Mouse (Mus musculus) R1 (cell line): ENCODE results near the gene Arhgdia.

Experiments used
- DNase-seq: peaks from one replicate; pipeline ENCODE4 v3.0.0-alpha.2; 2018; ENCODE audit warnings: low read depth, low spot score

The Arhgdia gene

GRCm38 (mm10) chr11:120581490-120582267, at the start of gene Arhgdia:
Arhgdia (minus strand) TSS chr11:120581624.
- DNase-seq = peak; percentile 81

GRCm38 (mm10) chr11:120630401-120630871, 49.0 kb upstream of the Arhgdia start:
- DNase-seq = no peak

GRCm38 (mm10) chr11:120629911-120630310, 48.5 kb upstream of the Arhgdia start:
- DNase-seq = peak; percentile 50

- peak; percentile 47 for DNase-seq
Measured at GRCm38 (mm10) chr11:120629341-120629730, 47.9 kb upstream of the Arhgdia start.

- DNase-seq = no peak
Measured at GRCm38 (mm10) chr11:120628601-120629340, 47.3 kb upstream of the Arhgdia start.

- DNase-seq = peak; percentile 70
Measured at GRCm38 (mm10) chr11:120627468-120628300, 46.3 kb upstream of the Arhgdia start.

GRCm38 (mm10) chr11:120626785-120627467, 45.5 kb upstream of the Arhgdia start:
- no peak for DNase-seq

- DNase-seq = no peak
Measured at GRCm38 (mm10) chr11:120625152-120625775, 43.8 kb upstream of the Arhgdia start, which contains the start of gene Sirt7. Sirt7 (minus strand) TSS chr11:120625240.

- peak; percentile 92 for DNase-seq
Measured at GRCm38 (mm10) chr11:120624680-120625111, 43.3 kb upstream of the Arhgdia start.

- peak; percentile 89 for DNase-seq
Measured at GRCm38 (mm10) chr11:120623961-120624679, 42.7 kb upstream of the Arhgdia start.

GRCm38 (mm10) chr11:120622805-120623204, 41.4 kb upstream of the Arhgdia start:
- DNase-seq = no peak

GRCm38 (mm10) chr11:120620195-120620594, 38.8 kb upstream of the Arhgdia start:
- DNase-seq = no peak

- DNase-seq = no peak
Measured at GRCm38 (mm10) chr11:120618619-120619535, 37.5 kb upstream of the Arhgdia start.

GRCm38 (mm10) chr11:120617519-120618112, 36.2 kb upstream of the Arhgdia start, which contains the start of gene Pcyt2:
Pcyt2 (minus strand) TSS chr11:120617936.
- DNase-seq = peak; percentile 95

GRCm38 (mm10) chr11:120616617-120617294, 35.3 kb upstream of the Arhgdia start:
- no peak for DNase-seq

GRCm38 (mm10) chr11:120615606-120616203, 34.3 kb upstream of the Arhgdia start:
- no peak for DNase-seq

GRCm38 (mm10) chr11:120615167-120615566, 33.7 kb upstream of the Arhgdia start:
- no peak for DNase-seq
